Mouse (Mus musculus): Measurements from ENCODE around the gene Rap1gap2.

GRCm38 (mm10) chr11:74512595-74512994, 98.1 kb downstream of the Rap1gap2 start:
- TF ChIP-seq GATA1 (IDR thresholded peaks at IDR 0.05; ENCODE audit: borderline replicate concordance, low read length), result no peak
- no peak for TF ChIP-seq FLI1 (IDR thresholded peaks at IDR 0.05; ENCODE audit: low read length)
